ENCODE assay signal across 9 mouse cellular contexts in genomic region chr1:40380111-40380510, GRCm38 (mm10). TPM values are rescaled to one million over a fixed set of nuclear protein-coding genes. Genes with fewer than 3 reads are reported as not detected.
DNase-seq lines count a peak whose midpoint lies in the region; ATAC-seq and TF ChIP-seq lines count a peak whose summit lies in the region.
"Had no signal": no experiment of that assay in that cellular context is flagged by ENCODE, and none has a peak within 500 bp of the region (broad histone marks: within the 10 kb centered on the region; RNA-seq: fewer than 3 reads in every experiment).

No protein-coding gene starts in this region.

- no peak overlapping the region for H3K4me3 ChIP-seq in forebrain, postnatal 0 days (ENCODE audit: low read depth, low read length)
- H3K4me3 ChIP-seq in forebrain, embryonic 13.5 days = no peak overlapping the region
- H3K4me3 ChIP-seq in C2C12 (ENCODE audit: insufficient read depth, poor library complexity, severe bottlenecking) = no peak overlapping the region
- no peak overlapping the region for H3K4me3 ChIP-seq in testis, adult 2 months (ENCODE audit: control insufficient read depth, low read depth, low read length)

- peak; percentile 57 for DNase-seq in forebrain, postnatal 0 days
- peak; percentile 55 to 76 for DNase-seq in adrenal gland, postnatal 36 days
- peak; percentile 72 to 76 for DNase-seq in frontal cortex, postnatal 36 days (ENCODE audit: low spot score in 2 of 2)
- DNase-seq in layer of hippocampus, postnatal 14 days (ENCODE audit: low spot score in 2 of 2) = peak; percentile 63 to 77

- H3K9ac ChIP-seq in forebrain, postnatal 0 days = no peak overlapping the region
- H3K9ac ChIP-seq in forebrain, embryonic 13.5 days = no peak overlapping the region

- no peak for ATAC-seq in forebrain, postnatal 0 days
- ATAC-seq in forebrain, embryonic 13.5 days = no peak
- peak; percentile 77 for ATAC-seq in megakaryocyte-erythroid progenitor cell, adult 5-6 weeks (replicated peaks; ENCODE audit: low FRiP score, low TSS enrichment, poor library complexity, severe bottlenecking)

- no peaks in the 10 kb centered on the region for H3K79me2 ChIP-seq in C2C12 (ENCODE audit: control insufficient read depth, insufficient read depth)

- H3ac ChIP-seq in C2C12 (ENCODE audit: control insufficient read depth, insufficient read length, low read depth) = no peak overlapping the region

- no peak overlapping the region for H3K27ac ChIP-seq in forebrain, postnatal 0 days (ENCODE audit: low read depth, low read length)
- no peak overlapping the region for H3K27ac ChIP-seq in forebrain, embryonic 13.5 days
- H3K27ac ChIP-seq in testis, adult 2 months (ENCODE audit: control insufficient read depth, insufficient read depth, low read depth, low read length) = no peak overlapping the region
- H3K27ac ChIP-seq: macrophage had no signal

- H3K79me3 ChIP-seq in C2C12 (ENCODE audit: low read depth) = no peaks in the 10 kb centered on the region

- no peak for TF ChIP-seq POLR2A in testis, adult 2 months (IDR thresholded peaks at IDR 0.05; ENCODE audit: control insufficient read depth, low read depth, low read length)

- 57% methylated on average over 6 of the region's 6 CpGs for WGBS in forebrain, postnatal 0 days
- 62% methylated on average over 6 of the region's 6 CpGs for WGBS in forebrain, embryonic 13.5 days

- TF ChIP-seq CTCF in forebrain, postnatal 0 days (IDR thresholded peaks at IDR 0.05; ENCODE audit: low read depth) = peak; percentile 63
- peak; percentile 13 for TF ChIP-seq CTCF in C2C12 (IDR thresholded peaks at IDR 0.05; ENCODE audit: control insufficient read depth, insufficient read depth, insufficient read length)
- peak; percentile 13; the same call in 1 of the 2 replicates for TF ChIP-seq CTCF in testis, adult 2 months (IDR thresholded peaks at IDR 0.05; ENCODE audit: control insufficient read depth, insufficient read depth, insufficient replicate concordance, low read depth, low read length)

- H3K4me2 ChIP-seq in forebrain, postnatal 0 days (ENCODE audit: low read depth) = no peak overlapping the region
- no peak overlapping the region for H3K4me2 ChIP-seq in forebrain, embryonic 13.5 days

- no peaks in the 10 kb centered on the region for H3K27me3 ChIP-seq in forebrain, postnatal 0 days (ENCODE audit: insufficient read depth, low read length)
- H3K27me3 ChIP-seq in forebrain, embryonic 13.5 days = no peaks in the 10 kb centered on the region
- no peaks in the 10 kb centered on the region for H3K27me3 ChIP-seq in C2C12 (ENCODE audit: control insufficient read depth, insufficient read depth, insufficient read length)
- no peaks in the 10 kb centered on the region for H3K27me3 ChIP-seq in testis, adult 2 months (ENCODE audit: control insufficient read depth, insufficient read depth, low read length)

- H3K9me3 ChIP-seq in forebrain, postnatal 0 days (ENCODE audit: low read length) = no peaks in the 10 kb centered on the region
- no peaks in the 10 kb centered on the region for H3K9me3 ChIP-seq in forebrain, embryonic 13.5 days (replicated peaks)

- no peaks in the 10 kb centered on the region for H3K4me1 ChIP-seq in forebrain, postnatal 0 days (ENCODE audit: insufficient read depth)
- H3K4me1 ChIP-seq in forebrain, embryonic 13.5 days = no peaks in the 10 kb centered on the region
- peaks cover 9% of the 10 kb centered on the region for H3K4me1 ChIP-seq in testis, adult 2 months (ENCODE audit: control insufficient read depth, insufficient read depth, low read length)

- no peaks in the 10 kb centered on the region for H3K36me3 ChIP-seq in forebrain, postnatal 0 days (ENCODE audit: insufficient read depth)
- no peaks in the 10 kb centered on the region for H3K36me3 ChIP-seq in forebrain, embryonic 13.5 days (ENCODE audit: poor library complexity, severe bottlenecking)
- H3K36me3 ChIP-seq in C2C12 (ENCODE audit: control insufficient read depth, insufficient read depth) = no peaks in the 10 kb centered on the region
- no peaks in the 10 kb centered on the region for H3K36me3 ChIP-seq in testis, adult 2 months (ENCODE audit: control insufficient read depth, insufficient read depth, low read length)

TF ChIP-seq in C2C12, 6 proteins besides CTCF, POLR2A, EP300 and RAD21:
- TF ChIP-seq USF1 (IDR thresholded peaks at IDR 0.05; ENCODE audit: low read depth) (no peak), MYOG (IDR thresholded peaks at IDR 0.05; ENCODE audit: control insufficient read depth, extremely low read depth, insufficient read length) (no peak), MYOD1 (IDR thresholded peaks at IDR 0.05; ENCODE audit: control insufficient read depth, insufficient read length, low read depth) (no peak), CEBPB (IDR thresholded peaks at IDR 0.05; ENCODE audit: low read depth) (no peak), FOSL1 (IDR thresholded peaks at IDR 0.05; ENCODE audit: insufficient read depth, low read length, poor library complexity, severe bottlenecking) (no peak), MAX (IDR thresholded peaks at IDR 0.05) (no peak)

RNA-seq across cellular contexts. Expression of gene Il1rl1, which starts 49.3 kb away (rescaled TPM):
- 0.19 and 0.46 TPM in 2 replicates for total RNA-seq in forebrain, postnatal 0 days (2014; rRNA removed)
- 0.04 and 0.12 TPM in 2 replicates for polyA plus RNA-seq in forebrain, postnatal 0 days (2015; fragmentation: Nextera tagmentation; extraction: Ambion mirVana)
- polyA plus RNA-seq in forebrain, embryonic 13.5 days (2015; fragmentation: Nextera tagmentation; extraction: Ambion mirVana) = not detected in 2 replicates
- polyA plus RNA-seq in C2C12 (2012; fragmentation: generic; extraction: Trizol) = 0.13 TPM
- under 1 TPM; 0.26 to 0.83 TPM for total RNA-seq in adrenal gland, postnatal 36 days (2021)
- total RNA-seq in layer of hippocampus, postnatal 14 days (2021) = under 1 TPM; 0.17 to 0.48 TPM
- 45.0 and 48.7 TPM in 2 replicates for total RNA-seq in megakaryocyte-erythroid progenitor cell, adult 5-6 weeks (2014; fragmentation: Nextera tagmentation)
- total RNA-seq in megakaryocyte-erythroid progenitor cell, adult 5-6 weeks (2017) = 92.0 and 97.4 TPM in 2 replicates
- 0.04 and 0.08 TPM in 2 replicates for polyA plus RNA-seq in testis, adult 2 months (2012; rRNA removed)

RNA-seq across cellular contexts. Expression of gene Il1rl2, which starts 55.7 kb away (rescaled TPM):
- 0.77 and 1.8 TPM in 2 replicates for total RNA-seq in forebrain, postnatal 0 days (2014; rRNA removed)
- 0.50 and 0.76 TPM in 2 replicates for polyA plus RNA-seq in forebrain, postnatal 0 days (2015; fragmentation: Nextera tagmentation; extraction: Ambion mirVana)
- 0.65 and 0.85 TPM in 2 replicates for polyA plus RNA-seq in forebrain, embryonic 13.5 days (2015; fragmentation: Nextera tagmentation; extraction: Ambion mirVana)
- not detected for polyA plus RNA-seq in C2C12 (2012; fragmentation: generic; extraction: Trizol)
- 1 to 10 TPM; 1.6 to 2.2 TPM for total RNA-seq in adrenal gland, postnatal 36 days (2021)
- under 1 TPM; 0.55 to 0.99 TPM for total RNA-seq in layer of hippocampus, postnatal 14 days (2021)
- 2.6 and 6.3 TPM in 2 replicates for total RNA-seq in megakaryocyte-erythroid progenitor cell, adult 5-6 weeks (2014; fragmentation: Nextera tagmentation)
- 1.2 and 6.3 TPM in 2 replicates for total RNA-seq in megakaryocyte-erythroid progenitor cell, adult 5-6 weeks (2017)
- polyA plus RNA-seq in testis, adult 2 months (2012; rRNA removed) = 0.22 and 0.29 TPM in 2 replicates

Comparison
In these comparisons a context has a peak if more than half of its experiments do, and no peak if none do; other contexts are left out.
1. CTCF ChIP-seq: peak in every context shown above with its lines; median percentile 63 in forebrain, postnatal 0 days; 13 in C2C12; 13 in testis, adult 2 months.
2. RNA of gene Il1rl1, which starts 49.3 kb away (total RNA-seq): 45.0 to 97.4 TPM in megakaryocyte-erythroid progenitor cell, adult 5-6 weeks; 0.26 to 0.83 TPM in adrenal gland, postnatal 36 days, 0.17 to 0.48 TPM in layer of hippocampus, postnatal 14 days and 0.19 to 0.46 TPM in forebrain, postnatal 0 days; every median in the first group is over 10 times any median in the second.
3. Peak in every context shown above with its lines, with median percentiles within 50 percentile points of each other: DNase-seq.